ENCODE assay signal across 16 mouse cellular contexts in the genomic region with DNA sequence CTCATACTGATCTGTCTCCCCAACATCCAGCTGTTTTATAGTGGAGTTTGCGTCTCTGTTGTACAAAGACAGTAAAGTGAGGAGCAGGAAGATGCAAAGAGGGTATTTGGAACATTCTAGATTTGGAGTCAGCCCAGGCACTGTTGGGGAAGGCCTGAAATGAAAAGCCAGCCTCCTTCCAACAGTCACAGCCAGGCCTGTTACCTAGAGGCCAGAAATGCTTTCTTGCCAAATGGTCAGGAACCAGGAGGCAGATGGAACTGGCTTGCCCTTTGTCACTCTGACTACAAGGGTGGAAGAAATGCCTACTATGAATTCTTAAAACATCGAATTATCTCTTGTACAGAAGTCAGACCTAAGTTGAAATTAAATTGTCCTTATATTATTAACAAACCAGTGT. TPM values are rescaled to one million over a fixed set of nuclear protein-coding genes. Genes with fewer than 3 reads are reported as not detected.
"Had no signal": no experiment of that assay in that cellular context is flagged by ENCODE, and none has a peak within 500 bp of the region (broad histone marks: within the 10 kb centered on the region; RNA-seq: fewer than 3 reads in every experiment).

No protein-coding gene starts in this region.

- H3K36me3 ChIP-seq: limb, embryonic 13.5 days had no signal

- H3K27me3 ChIP-seq: limb, embryonic 13.5 days; midbrain, embryonic 13.5 days had no signal

- ATAC-seq: midbrain, embryonic 13.5 days had no signal

- DNase-seq: kidney, adult 8-10 months; kidney, postnatal 25 days; layer of hippocampus, adult 9-11 months; layer of hippocampus, postnatal 36 days; lung, adult 18-20 months; right cerebral cortex, postnatal 4 days; spleen, adult 18-20 months; thymus, adult 2 months; thymus, postnatal 25 days had no signal

- H3K9ac ChIP-seq: limb, embryonic 13.5 days; liver, embryonic 14.5 days; midbrain, embryonic 13.5 days had no signal

- H3K4me3 ChIP-seq: limb, embryonic 13.5 days; midbrain, embryonic 13.5 days had no signal

- H3K27ac ChIP-seq: limb, embryonic 13.5 days; liver, embryonic 14.5 days; midbrain, embryonic 13.5 days had no signal

- H3K4me1 ChIP-seq: limb, embryonic 13.5 days; midbrain, embryonic 13.5 days had no signal

- H3K9me3 ChIP-seq: limb, embryonic 13.5 days; midbrain, embryonic 13.5 days had no signal

RNA-seq across cellular contexts. Expression of a gene that starts 9.0 kb away (rescaled TPM):
- total RNA-seq: layer of hippocampus, adult 18-20 months; layer of hippocampus, postnatal 36 days; left cerebral cortex, postnatal 36 days; midbrain, postnatal 0 days had no signal
- polyA plus RNA-seq: neural tube, embryonic 14.5 days had no signal
